Mouse (Mus musculus): ENCODE measurements around the gene Gps2.

GRCm38 (mm10) chr11:69931769-69932168 lies 18.1 kb downstream of the Gps2 start:
- TF ChIP-seq MAX (IDR thresholded peaks at IDR 0.05) (no peak), CTCF (IDR thresholded peaks at IDR 0.05; ENCODE audit: control insufficient read depth, insufficient read depth, insufficient read length) (no peak), USF1 (IDR thresholded peaks at IDR 0.05; ENCODE audit: low read depth) (no peak), FOSL1 (IDR thresholded peaks at IDR 0.05; ENCODE audit: insufficient read depth, low read length, poor library complexity, severe bottlenecking) (no peak), MYOG (IDR thresholded peaks at IDR 0.05; ENCODE audit: control insufficient read depth, extremely low read depth, insufficient read length) (no peak), CEBPB (IDR thresholded peaks at IDR 0.05; ENCODE audit: low read depth) (no peak), MYOD1 (IDR thresholded peaks at IDR 0.05; ENCODE audit: control insufficient read depth, insufficient read length, low read depth) (no peak)
